Mouse (Mus musculus) liver, embryonic 13.5 days (tissue): ENCODE measurements around the gene Coq8b. TPM values are rescaled to one million over a fixed set of nuclear protein-coding genes. Genes with fewer than 3 reads are reported as not detected.

Source experiments
- ATAC-seq: fragments of 200-750 bp; cut with Nextera tagmentation; 2 replicates; pipeline ENCODE4 v1.8.0; 2017; ENCODE audit warnings: low read depth, mild to moderate bottlenecking, moderate number of reproducible peaks, moderate library complexity
- DNase-seq: peaks from one replicate; pipeline ENCODE4 v3.0.0; 2022
- H3K27ac ChIP-seq: fragments of 300-500 bp; sonication (generic); 2 replicates; pipeline ENCODE4 v1.5.1; 2015; ENCODE audit warnings: moderate library complexity, mild to moderate bottlenecking, inconsistent platforms
- H3K27me3 ChIP-seq: fragments of 300-500 bp; sonication (generic); 2 replicates; pipeline ENCODE4 v1.6.1; 2015; ENCODE audit warnings: mild to moderate bottlenecking, inconsistent platforms
- H3K36me3 ChIP-seq: fragments of 300-500 bp; sonication (generic); 2 replicates; pipeline ENCODE4 v1.6.1; 2015; ENCODE audit warnings: mild to moderate bottlenecking, inconsistent platforms
- H3K4me1 ChIP-seq: fragments of 300-500 bp; sonication (generic); replicated peaks from 2 replicates; pipeline ENCODE4 v1.6.1; 2015; ENCODE audit warnings: inconsistent platforms
- H3K4me2 ChIP-seq: fragments of 300-500 bp; sonication (generic); 2 replicates; pipeline ENCODE4 v1.6.1; 2015; ENCODE audit warnings: inconsistent platforms, mild to moderate bottlenecking, moderate library complexity
- H3K4me3 ChIP-seq: fragments of 300-500 bp; sonication (generic); replicated peaks from 2 replicates; pipeline ENCODE4 v1.5.1; 2015; ENCODE audit warnings: mild to moderate bottlenecking, inconsistent platforms
- H3K9ac ChIP-seq: fragments of 300-500 bp; sonication (generic); 2 replicates; pipeline ENCODE4 v1.6.1; 2015; ENCODE audit warnings: mild to moderate bottlenecking, inconsistent platforms
- H3K9me3 ChIP-seq: fragments of 300-500 bp; sonication (generic); replicated peaks from 2 replicates; pipeline ENCODE4 v1.6.1; 2016; ENCODE audit warnings: inconsistent platforms
- WGBS: fragments of 180-500 bp; shearing (Covaris S2); methylation state at CpG from one replicate; pipeline ENCODE4 v1.1.7; 2015; ENCODE audit not compliant: insufficient replicate concordance; 5-methylcytosine and 5-hydroxymethylcytosine counted together
- polyA plus RNA-seq: library from polyadenylated mRNA; unstranded; fragments of >200 nt; fragmentation: Nextera tagmentation; extraction: Ambion mirVana; gene quantifications from 2 replicates; pipeline ENCODE4 v1.2.1, GENCODE M21; 2015

The Coq8b gene
- polyA plus RNA-seq, result 15.1 and 17.7 TPM in 2 replicates

- ATAC-seq, result peak; percentile 89
- peak within 1 kb of the TSS; percentile 78 for H3K4me2 ChIP-seq
- WGBS, result under 1% methylated on average over 25 of the region's 25 CpGs
Measured at GRCm38 (mm10) chr7:27232781-27233281, at the start of gene Coq8b. Coq8b (plus strand) TSS chr7:27233023.

GRCm38 (mm10) chr7:27184964-27185363, 47.9 kb upstream of the Coq8b start:
- Histone ChIP-seq H3K4me2 (no peak overlapping the region), H3K9me3 (no peaks in the 10 kb centered on the region), H3K4me3 (no peak overlapping the region), H3K27ac (no peak overlapping the region), H3K4me1 (peaks cover 12% of the 10 kb centered on the region), H3K9ac (no peak overlapping the region), H3K27me3 (no peaks in the 10 kb centered on the region), H3K36me3 (peaks cover 67% of the 10 kb centered on the region)
- no peak for ATAC-seq
- peak; percentile 26 for DNase-seq
- WGBS, result 28% methylated on average over 3 of the region's 3 CpGs

More at GRCm38 (mm10) chr7:27232781-27233281, at the start of gene Coq8b:
- Histone ChIP-seq H3K27me3 (no peaks in the 10 kb centered on the region), H3K4me3 (peak within 1 kb of the TSS; percentile 74), H3K36me3 (no peaks in the 10 kb centered on the region), H3K9me3 (no peaks in the 10 kb centered on the region), H3K4me1 (peaks cover 35% of the 10 kb centered on the region), H3K27ac (peak within 1 kb of the TSS; percentile 50), H3K9ac (peak within 1 kb of the TSS; percentile 71)
- DNase-seq, result peak; percentile 94

DNA sequence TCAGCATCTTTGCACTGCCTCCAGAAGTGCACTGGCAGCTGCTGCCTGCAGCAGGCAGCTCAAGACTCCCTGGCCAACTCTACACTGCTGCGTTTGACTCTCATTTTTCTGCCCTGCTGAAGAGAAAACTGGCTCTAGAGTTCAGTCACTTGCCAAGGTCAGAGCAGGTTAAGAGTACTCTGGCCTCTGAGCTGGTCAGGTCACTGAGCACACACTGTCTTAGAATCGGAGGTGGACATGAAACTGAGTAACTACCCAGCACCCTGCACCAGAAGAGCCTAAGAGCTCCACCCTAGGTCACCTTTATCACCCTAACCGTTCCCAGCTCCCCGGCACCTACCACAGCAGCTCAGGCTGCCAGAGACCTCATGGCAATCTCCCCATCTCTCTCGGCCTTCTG, 46.8 kb upstream of the Coq8b start:
- Histone ChIP-seq H3K27me3 (no peaks in the 10 kb centered on the region), H3K27ac (no peak overlapping the region), H3K4me2 (no peak overlapping the region), H3K9me3 (no peaks in the 10 kb centered on the region), H3K4me1 (peaks cover 1% of the 10 kb centered on the region; the same call in 1 of the 2 replicates), H3K9ac (no peak overlapping the region), H3K36me3 (peaks cover 77% of the 10 kb centered on the region), H3K4me3 (no peak overlapping the region)
- WGBS, result 80% methylated on average over 5 of the region's 5 CpGs
- no peak for DNase-seq
- ATAC-seq, result no peak

DNA sequence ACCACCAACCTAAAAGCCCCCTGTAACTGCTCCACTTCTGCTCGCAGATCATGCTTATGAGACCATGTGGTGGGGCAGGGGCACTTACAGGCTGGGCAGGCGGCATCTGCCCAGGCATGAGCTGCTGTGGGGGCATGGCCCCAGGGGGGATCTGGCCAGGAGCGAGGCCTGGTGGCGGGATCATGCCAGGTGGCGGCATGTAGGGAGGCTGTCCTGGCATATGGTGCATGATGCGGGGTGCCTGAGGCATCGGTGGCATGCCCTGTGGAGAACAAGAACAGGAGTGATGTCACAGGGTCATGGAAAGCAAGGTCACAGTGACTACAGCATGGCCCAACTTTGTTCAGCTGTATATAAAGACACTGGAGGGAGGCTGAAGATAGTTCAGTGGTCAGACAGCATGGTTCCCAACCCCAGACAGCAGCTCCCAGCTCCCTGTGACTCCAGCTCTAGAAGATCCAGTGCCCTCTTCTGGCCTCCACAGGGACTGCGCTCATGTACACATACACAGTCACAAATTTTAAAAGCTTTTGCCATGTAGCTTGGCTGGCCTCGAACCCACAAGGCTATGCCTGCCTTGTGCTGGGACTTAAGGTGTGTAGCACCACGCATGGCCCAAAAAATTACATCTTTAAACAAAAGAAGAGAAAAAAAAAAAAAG, 43.4 kb upstream of the Coq8b start:
- DNase-seq (no peak), ATAC-seq (no peak; the same call in 1 of the 2 replicates)
- 88% methylated on average over 10 of the region's 10 CpGs for WGBS
- H3K36me3 ChIP-seq, result peaks cover 97% of the 10 kb centered on the region
- H3K9me3 ChIP-seq, result no peaks in the 10 kb centered on the region
- no peaks in the 10 kb centered on the region for H3K27me3 ChIP-seq
- peaks cover 17% of the 10 kb centered on the region for H3K4me1 ChIP-seq
- H3K27ac ChIP-seq, result no peak overlapping the region
- no peak overlapping the region for H3K9ac ChIP-seq
- no peak overlapping the region for H3K4me3 ChIP-seq
- H3K4me2 ChIP-seq, result no peak overlapping the region

- Histone ChIP-seq H3K4me1 (peaks cover 36% of the 10 kb centered on the region), H3K27me3 (no peaks in the 10 kb centered on the region), H3K4me2 (no peak overlapping the region), H3K27ac (no peak overlapping the region), H3K4me3 (no peak overlapping the region), H3K9me3 (no peaks in the 10 kb centered on the region), H3K36me3 (peaks cover 70% of the 10 kb centered on the region), H3K9ac (no peak overlapping the region)
- ATAC-seq, result no peak
- WGBS, result 91% methylated on average over 5 of the region's 5 CpGs
- DNase-seq, result no peak
Measured at GRCm38 (mm10) chr7:27192434-27192833, 40.4 kb upstream of the Coq8b start.

DNA sequence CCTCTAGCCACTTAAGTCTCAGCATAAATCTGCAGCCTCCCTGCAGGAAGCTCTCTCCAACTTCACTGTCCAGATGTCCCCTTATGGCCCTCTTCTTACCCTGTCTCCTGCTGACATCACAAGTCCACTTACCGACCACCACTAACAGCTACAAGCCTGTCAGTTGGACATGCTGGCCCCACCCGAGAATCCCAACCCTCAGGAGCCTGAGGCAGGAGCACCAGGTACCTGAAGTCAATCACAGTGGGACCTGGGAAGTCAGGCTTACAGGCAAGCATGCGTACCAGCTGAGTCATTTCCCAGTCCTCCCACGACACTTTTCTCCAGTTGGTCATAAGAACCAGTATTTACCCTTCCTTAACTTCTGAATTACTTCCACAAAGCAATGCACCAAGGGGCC, 39.1 kb upstream of the Coq8b start:
- H3K36me3 ChIP-seq, result peaks cover 60% of the 10 kb centered on the region
- no peak for DNase-seq

GRCm38 (mm10) chr7:27195681-27196611, 36.9 kb upstream of the Coq8b start, which contains the start of the genes BC024978 and Snrpa:
BC024978 (plus strand) TSS chr7:27195781.
Snrpa (minus strand) TSS chr7:27196271.
- ATAC-seq (peak; percentile 97), DNase-seq (peak; percentile 96)
- peak within 1 kb of the TSS; percentile 86 for H3K4me2 ChIP-seq
- peaks cover 40% of the 10 kb centered on the region for H3K4me1 ChIP-seq
- peak within 1 kb of the TSS; percentile 84 for H3K9ac ChIP-seq
- peaks cover 38% of the 10 kb centered on the region for H3K36me3 ChIP-seq
- peak within 1 kb of the TSS; percentile 85 for H3K4me3 ChIP-seq
- H3K27ac ChIP-seq, result peak within 1 kb of the TSS; percentile 97
- no peaks in the 10 kb centered on the region for H3K27me3 ChIP-seq
- H3K9me3 ChIP-seq, result no peaks in the 10 kb centered on the region
- WGBS, result under 1% methylated on average over 64 of the region's 64 CpGs

More for the DNA sequence above, 39.1 kb upstream of the Coq8b start:
- no peak overlapping the region for H3K27ac ChIP-seq
- H3K9me3 ChIP-seq, result no peaks in the 10 kb centered on the region
- H3K4me2 ChIP-seq, result 0 out of 2 replicates have a peak overlapping the region, but pooled peaks have one; percentile 24
- no peak for ATAC-seq
- peaks cover 40% of the 10 kb centered on the region for H3K4me1 ChIP-seq
- 74% methylated on average over 4 of the region's 4 CpGs for WGBS
- 0 out of 2 replicates have a peak overlapping the region, but pooled peaks have one; percentile 27 for H3K9ac ChIP-seq
- no peaks in the 10 kb centered on the region for H3K27me3 ChIP-seq
- H3K4me3 ChIP-seq, result no peak overlapping the region

- H3K4me2 ChIP-seq, result peak overlapping the region; percentile 86
- H3K27me3 ChIP-seq, result no peaks in the 10 kb centered on the region
- H3K9ac ChIP-seq, result no peak overlapping the region
- peak overlapping the region; percentile 81; the same call in 1 of the 2 replicates for H3K27ac ChIP-seq
- no peak for ATAC-seq
- peaks cover 38% of the 10 kb centered on the region for H3K4me1 ChIP-seq
- H3K4me3 ChIP-seq, result no peak overlapping the region
- WGBS, result 66% methylated on average over 3 of the region's 3 CpGs
- H3K9me3 ChIP-seq, result no peaks in the 10 kb centered on the region
- no peak for DNase-seq
- H3K36me3 ChIP-seq, result peaks cover 30% of the 10 kb centered on the region
Measured at GRCm38 (mm10) chr7:27197136-27197535, 35.7 kb upstream of the Coq8b start.

DNA sequence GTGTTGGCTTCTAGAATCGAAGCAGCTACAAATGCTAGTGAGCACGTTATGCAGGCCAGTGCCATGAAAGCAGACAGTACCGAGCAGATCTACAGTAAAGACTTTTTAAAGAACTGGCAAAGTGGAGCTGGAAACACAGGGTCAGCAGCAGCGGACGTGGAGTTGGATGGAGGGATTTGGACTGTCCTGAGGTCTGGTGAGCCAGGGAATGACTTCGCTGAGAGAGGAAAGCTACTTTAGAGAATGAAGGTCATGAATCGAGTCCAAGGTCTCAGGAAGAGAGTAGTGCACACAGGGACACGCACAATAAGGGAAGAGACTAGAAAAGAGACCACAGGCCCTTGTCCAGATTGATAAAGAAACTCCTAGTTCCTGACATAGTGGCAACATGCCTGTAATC, 35.2 kb upstream of the Coq8b start:
- H3K36me3 ChIP-seq, result peaks cover 30% of the 10 kb centered on the region
- DNase-seq (no peak), ATAC-seq (no peak)
- H3K27ac ChIP-seq, result peak overlapping the region; percentile 34; the same call in 1 of the 2 replicates
- no peaks in the 10 kb centered on the region for H3K27me3 ChIP-seq
- no peak overlapping the region for H3K9ac ChIP-seq
- H3K4me1 ChIP-seq, result peaks cover 37% of the 10 kb centered on the region
- no peaks in the 10 kb centered on the region for H3K9me3 ChIP-seq
- no peak overlapping the region for H3K4me2 ChIP-seq
- 80% methylated on average over 8 of the region's 8 CpGs for WGBS
- no peak overlapping the region for H3K4me3 ChIP-seq

- no peaks in the 10 kb centered on the region for H3K9me3 ChIP-seq
- no peaks in the 10 kb centered on the region for H3K27me3 ChIP-seq
- no peak overlapping the region for H3K4me3 ChIP-seq
- DNase-seq (no peak), ATAC-seq (no peak)
- peaks cover 30% of the 10 kb centered on the region for H3K36me3 ChIP-seq
- peaks cover 32% of the 10 kb centered on the region for H3K4me1 ChIP-seq
- H3K9ac ChIP-seq, result no peak overlapping the region
- no peak overlapping the region for H3K4me2 ChIP-seq
- no peak overlapping the region for H3K27ac ChIP-seq
Measured at GRCm38 (mm10) chr7:27198355-27198754, 34.5 kb upstream of the Coq8b start.

DNA sequence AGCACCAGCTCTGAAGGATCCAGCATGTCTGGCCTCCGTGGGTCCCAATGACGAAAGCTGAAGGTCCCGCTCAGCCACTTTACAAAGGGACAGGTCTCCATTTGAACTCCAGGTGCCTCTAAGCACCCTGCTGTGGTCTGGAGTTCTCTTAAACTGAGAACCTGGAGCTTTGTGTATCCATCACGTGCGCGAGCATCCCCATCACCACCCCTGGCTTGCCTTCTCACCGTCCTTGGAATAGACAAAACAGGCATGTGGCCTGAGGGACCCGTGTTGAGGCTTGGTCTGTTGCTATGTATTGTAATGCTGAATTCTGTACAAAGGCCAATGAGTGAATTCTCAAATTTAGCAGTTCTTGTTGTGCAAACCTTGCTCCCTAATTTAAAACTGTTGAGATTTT, 34.0 kb upstream of the Coq8b start:
- no peak for ATAC-seq
- H3K4me3 ChIP-seq, result no peak overlapping the region
- no peaks in the 10 kb centered on the region for H3K27me3 ChIP-seq
- peaks cover 30% of the 10 kb centered on the region for H3K36me3 ChIP-seq
- H3K4me2 ChIP-seq, result no peak overlapping the region
- no peak overlapping the region for H3K9ac ChIP-seq
- no peak for DNase-seq
- H3K27ac ChIP-seq, result no peak overlapping the region
- 84% methylated on average over 8 of the region's 8 CpGs for WGBS
- peaks cover 28% of the 10 kb centered on the region for H3K4me1 ChIP-seq
- no peaks in the 10 kb centered on the region for H3K9me3 ChIP-seq
